Mouse (Mus musculus): ENCODE results near the gene Il5.

Gene Il5

GRCm38 (mm10) chr11:53773087-53773486 lies 52.5 kb downstream of the Il5 start, which contains the start of gene Gm17334:
Gene Gm17334, minus strand, starts transcription at chr11:53773187.
- no peak for DNase-seq

- no peak for DNase-seq
These were observed 53.2 kb downstream of the Il5 start for GRCm38 (mm10) chr11:53773641-53774360.

Measured in retina, postnatal 1 day (tissue).